Mouse (Mus musculus): ENCODE measurements around the gene Plekhh3. TPM values are rescaled to one million over a fixed set of nuclear protein-coding genes. Genes with fewer than 3 reads are reported as not detected.
A peak's percentile ranks its signal among the peaks of the same experiment; 100 is the strongest.

Gene Plekhh3
- polyA plus RNA-seq, 1 experiment from 2014 or later = 7.7 TPM

- peaks cover 41% of the 10 kb centered on the region for H3K27me3 ChIP-seq (ENCODE audit: control insufficient read depth, insufficient read depth, low read length)
- H3K9me3 ChIP-seq (ENCODE audit: control insufficient read depth, low read length) = no peaks in the 10 kb centered on the region
- ATAC-seq (ENCODE audit: low FRiP score) (no peak), DNase-seq (ENCODE audit: low spot score) (no peak)
- H3K4me2 ChIP-seq (replicated peaks) = peak overlapping the region; percentile 63
- peaks cover 56% of the 10 kb centered on the region for H3K4me1 ChIP-seq (replicated peaks; ENCODE audit: control insufficient read depth, insufficient read depth, low read length)
- H3K36me3 ChIP-seq (replicated peaks; ENCODE audit: control insufficient read depth, insufficient read depth) = no peaks in the 10 kb centered on the region
- H3K27ac ChIP-seq = no peak overlapping the region
- WGBS = 33% methylated on average over 9 of the region's 9 CpGs
- H3K9ac ChIP-seq = peak overlapping the region; percentile 50
- peak overlapping the region; percentile 25 for H3K4me3 ChIP-seq (replicated peaks; ENCODE audit: low read length)
These were observed 3.2 kb upstream of the Plekhh3 start for GRCm38 (mm10) chr11:101174389-101174745.

GRCm38 (mm10) chr11:101173631-101174388 is 2.7 kb upstream of the Plekhh3 start:
- H3K4me2 ChIP-seq (replicated peaks) = peak overlapping the region; percentile 63
- no peaks in the 10 kb centered on the region for H3K36me3 ChIP-seq (replicated peaks; ENCODE audit: control insufficient read depth, insufficient read depth)
- DNase-seq (ENCODE audit: low spot score) (peak; percentile 79), ATAC-seq (ENCODE audit: low FRiP score) (peak; percentile 59)
- H3K27me3 ChIP-seq (ENCODE audit: control insufficient read depth, insufficient read depth, low read length) = peaks cover 46% of the 10 kb centered on the region
- H3K4me1 ChIP-seq (replicated peaks; ENCODE audit: control insufficient read depth, insufficient read depth, low read length) = peaks cover 62% of the 10 kb centered on the region
- H3K9me3 ChIP-seq (ENCODE audit: control insufficient read depth, low read length) = no peaks in the 10 kb centered on the region
- peak overlapping the region; percentile 25 for H3K4me3 ChIP-seq (replicated peaks; ENCODE audit: low read length)
- WGBS = under 1% methylated on average over 55 of the region's 61 CpGs
- peak overlapping the region; percentile 60 for H3K27ac ChIP-seq
- peak overlapping the region; percentile 50 for H3K9ac ChIP-seq

- no peak for DNase-seq (ENCODE audit: low spot score)
- H3K4me2 ChIP-seq (replicated peaks) = peak overlapping the region; percentile 63
- H3K36me3 ChIP-seq (replicated peaks; ENCODE audit: control insufficient read depth, insufficient read depth) = no peaks in the 10 kb centered on the region
- H3K27ac ChIP-seq = peak overlapping the region; percentile 60; the same call in 1 of the 2 replicates
- H3K4me1 ChIP-seq (replicated peaks; ENCODE audit: control insufficient read depth, insufficient read depth, low read length) = peaks cover 63% of the 10 kb centered on the region
- 5% methylated on average over 11 of the region's 11 CpGs for WGBS
- no peak for ATAC-seq (ENCODE audit: low FRiP score)
- H3K27me3 ChIP-seq (ENCODE audit: control insufficient read depth, insufficient read depth, low read length) = peaks cover 46% of the 10 kb centered on the region
- no peak overlapping the region for H3K4me3 ChIP-seq (replicated peaks; ENCODE audit: low read length)
- no peaks in the 10 kb centered on the region for H3K9me3 ChIP-seq (ENCODE audit: control insufficient read depth, low read length)
- H3K9ac ChIP-seq = peak overlapping the region; percentile 50; the same call in 1 of the 2 replicates
These were observed 2.0 kb upstream of the Plekhh3 start for GRCm38 (mm10) chr11:101173112-101173511.

- Histone ChIP-seq H3K9ac (peak overlapping the region; percentile 62), H3K27me3 (ENCODE audit: control insufficient read depth, insufficient read depth, low read length) (peaks cover 46% of the 10 kb centered on the region), H3K4me3 (replicated peaks; ENCODE audit: low read length) (peak overlapping the region; percentile 41), H3K4me1 (replicated peaks; ENCODE audit: control insufficient read depth, insufficient read depth, low read length) (peaks cover 63% of the 10 kb centered on the region), H3K27ac (peak overlapping the region; percentile 83), H3K36me3 (replicated peaks; ENCODE audit: control insufficient read depth, insufficient read depth) (peaks cover 7% of the 10 kb centered on the region; the same call in 1 of the 2 replicates), H3K9me3 (ENCODE audit: control insufficient read depth, low read length) (no peaks in the 10 kb centered on the region), H3K4me2 (replicated peaks) (peak overlapping the region; percentile 83)
- 13% methylated on average over 5 of the region's 5 CpGs for WGBS
- DNase-seq (ENCODE audit: low spot score) (no peak), ATAC-seq (ENCODE audit: low FRiP score) (no peak)
These were observed 1.3 kb upstream of the Plekhh3 start for GRCm38 (mm10) chr11:101172434-101172815.

- DNase-seq (ENCODE audit: low spot score) (peak; percentile 84), ATAC-seq (ENCODE audit: low FRiP score) (peak; percentile 38; the same call in 1 of the 2 replicates)
- Histone ChIP-seq H3K4me1 (replicated peaks; ENCODE audit: control insufficient read depth, insufficient read depth, low read length) (peaks cover 57% of the 10 kb centered on the region), H3K4me3 (replicated peaks; ENCODE audit: low read length) (peak overlapping the region; percentile 41), H3K4me2 (replicated peaks) (peak overlapping the region; percentile 83), H3K36me3 (replicated peaks; ENCODE audit: control insufficient read depth, insufficient read depth) (peaks cover 12% of the 10 kb centered on the region; the same call in 1 of the 2 replicates), H3K9me3 (ENCODE audit: control insufficient read depth, low read length) (no peaks in the 10 kb centered on the region), H3K9ac (peak overlapping the region; percentile 62), H3K27me3 (ENCODE audit: control insufficient read depth, insufficient read depth, low read length) (peaks cover 46% of the 10 kb centered on the region), H3K27ac (peak overlapping the region; percentile 83)
- under 1% methylated on average over 31 of the region's 31 CpGs for WGBS
These were observed 726 bp upstream of the Plekhh3 start for GRCm38 (mm10) chr11:101171721-101172433.

- peaks cover 54% of the 10 kb centered on the region for H3K27me3 ChIP-seq (ENCODE audit: control insufficient read depth, insufficient read depth, low read length)
- peak within 1 kb of the TSS; percentile 61 for H3K4me3 ChIP-seq (replicated peaks; ENCODE audit: low read length)
- H3K9ac ChIP-seq = peak within 1 kb of the TSS; percentile 68
- no peak for ATAC-seq (ENCODE audit: low FRiP score)
- H3K36me3 ChIP-seq (replicated peaks; ENCODE audit: control insufficient read depth, insufficient read depth) = peaks cover 24% of the 10 kb centered on the region
- WGBS = under 1% methylated on average over 34 of the region's 35 CpGs
- H3K4me1 ChIP-seq (replicated peaks; ENCODE audit: control insufficient read depth, insufficient read depth, low read length) = peaks cover 51% of the 10 kb centered on the region
- peak within 1 kb of the TSS; percentile 70 for H3K4me2 ChIP-seq (replicated peaks)
- no peaks in the 10 kb centered on the region for H3K9me3 ChIP-seq (ENCODE audit: control insufficient read depth, low read length)
- peak within 1 kb of the TSS; percentile 75 for H3K27ac ChIP-seq
- DNase-seq (ENCODE audit: low spot score) = peak; percentile 47
These were observed 769 bp downstream of the Plekhh3 start, which contains the start of gene Cntnap1 for GRCm38 (mm10) chr11:101170354-101170810. Cntnap1 (plus strand) TSS chr11:101170523.

- Histone ChIP-seq H3K9ac (peak overlapping the region; percentile 68), H3K4me2 (replicated peaks) (peak overlapping the region; percentile 70), H3K4me3 (replicated peaks; ENCODE audit: low read length) (peak overlapping the region; percentile 61), H3K27ac (no peak overlapping the region), H3K9me3 (ENCODE audit: control insufficient read depth, low read length) (no peaks in the 10 kb centered on the region), H3K36me3 (replicated peaks; ENCODE audit: control insufficient read depth, insufficient read depth) (peaks cover 31% of the 10 kb centered on the region), H3K4me1 (replicated peaks; ENCODE audit: control insufficient read depth, insufficient read depth, low read length) (peaks cover 44% of the 10 kb centered on the region), H3K27me3 (ENCODE audit: control insufficient read depth, insufficient read depth, low read length) (peaks cover 57% of the 10 kb centered on the region)
- ATAC-seq (ENCODE audit: low FRiP score) (no peak), DNase-seq (ENCODE audit: low spot score) (no peak)
- WGBS = 13% methylated on average over 16 of the region's 17 CpGs
These were observed 1.6 kb downstream of the Plekhh3 start for GRCm38 (mm10) chr11:101169301-101170107.

GRCm38 (mm10) chr11:101168301-101168980 is 2.7 kb downstream of the Plekhh3 start:
- no peak overlapping the region for H3K4me3 ChIP-seq (replicated peaks; ENCODE audit: low read length)
- peaks cover 39% of the 10 kb centered on the region for H3K4me1 ChIP-seq (replicated peaks; ENCODE audit: control insufficient read depth, insufficient read depth, low read length)
- H3K36me3 ChIP-seq (replicated peaks; ENCODE audit: control insufficient read depth, insufficient read depth) = peaks cover 42% of the 10 kb centered on the region
- H3K9ac ChIP-seq = no peak overlapping the region
- H3K9me3 ChIP-seq (ENCODE audit: control insufficient read depth, low read length) = no peaks in the 10 kb centered on the region
- no peak for DNase-seq (ENCODE audit: low spot score)
- H3K27me3 ChIP-seq (ENCODE audit: control insufficient read depth, insufficient read depth, low read length) = peaks cover 66% of the 10 kb centered on the region
- ATAC-seq (ENCODE audit: low FRiP score) = no peak
- no peak overlapping the region for H3K27ac ChIP-seq
- WGBS = 63% methylated on average over 18 of the region's 18 CpGs
- peak overlapping the region; percentile 70; the same call in 1 of the 2 replicates for H3K4me2 ChIP-seq (replicated peaks)
